Mouse (Mus musculus) intestine, embryonic 16.5 days (tissue): ENCODE measurements at regions not wholly inside any gene's neighbourhood (a gene's known extent, or its start where the extent isn't known, plus 50 kb on each side); places are given as distances from the start of the nearest gene placed in this dataset.

Source experiments
- ATAC-seq: fragments of 200-750 bp; cut with Nextera tagmentation; 2 replicates; pipeline ENCODE4 v1.8.0; 2017; ENCODE audit warnings: moderate TSS enrichment, moderate library complexity
- H3K27ac ChIP-seq: fragments of 300-500 bp; sonication (generic); 2 replicates; pipeline ENCODE4 v1.5.1; 2014; ENCODE audit warnings: mild to moderate bottlenecking, low read length
- H3K27me3 ChIP-seq: fragments of 300-500 bp; sonication (generic); replicated peaks from 2 replicates; pipeline ENCODE4 v1.6.1; 2014; ENCODE audit warnings: low read length, control low read depth, mixed read lengths; ENCODE audit not compliant: control insufficient read depth, insufficient read depth
- H3K36me3 ChIP-seq: fragments of 300-500 bp; sonication (generic); 2 replicates; pipeline ENCODE4 v1.6.1; 2014; ENCODE audit warnings: low read length, control low read depth; ENCODE audit not compliant: control insufficient read depth, insufficient read depth
- H3K4me1 ChIP-seq: fragments of 300-500 bp; sonication (generic); 2 replicates; pipeline ENCODE4 v1.6.1; 2014; ENCODE audit warnings: low read length, control low read depth, mixed read lengths; ENCODE audit not compliant: control insufficient read depth, insufficient read depth
- H3K4me2 ChIP-seq: fragments of 300-500 bp; sonication (generic); 2 replicates; pipeline ENCODE4 v1.6.1; 2014; ENCODE audit warnings: low read depth, low read length, control low read depth
- H3K4me3 ChIP-seq: fragments of 300-500 bp; sonication (generic); 2 replicates; pipeline ENCODE4 v1.5.1; 2014; ENCODE audit warnings: mild to moderate bottlenecking, low read length
- H3K9ac ChIP-seq: fragments of 300-500 bp; sonication (generic); 2 replicates; pipeline ENCODE4 v1.6.1; 2014; ENCODE audit warnings: low read depth, low read length
- H3K9me3 ChIP-seq: fragments of 300-500 bp; sonication (generic); 2 replicates; pipeline ENCODE4 v1.6.1; 2016; ENCODE audit warnings: low read length, control low read depth; ENCODE audit not compliant: control insufficient read depth
- WGBS: fragments of 180-500 bp; shearing (Covaris S2); extraction: QIAGEN DNeasy Blood & Tissue Kit; methylation state at CpG from one replicate; pipeline ENCODE4 v1.1.7; 2014; 5-methylcytosine and 5-hydroxymethylcytosine counted together

- Histone ChIP-seq H3K4me3 (no peak overlapping the region), H3K27ac (no peak overlapping the region), H3K9ac (no peak overlapping the region), H3K36me3 (no peaks in the 10 kb centered on the region), H3K27me3 (no peaks in the 10 kb centered on the region), H3K4me2 (no peak overlapping the region), H3K4me1 (no peaks in the 10 kb centered on the region), H3K9me3 (no peaks in the 10 kb centered on the region)
- no peak for ATAC-seq
- WGBS: 78% methylated on average over 2 of the region's 2 CpGs
Measured at GRCm38 (mm10) chr13:102275296-102275695, 418.1 kb upstream of the Cd180 start.

GRCm38 (mm10) chr13:102276885-102277284 lies 416.5 kb upstream of the Cd180 start:
- Histone ChIP-seq H3K36me3 (no peaks in the 10 kb centered on the region), H3K9ac (no peak overlapping the region)
- ATAC-seq: no peak

GRCm38 (mm10) chr13:102280198-102280597 lies 413.2 kb upstream of the Cd180 start:
- WGBS: 95% methylated on average over 3 of the region's 3 CpGs

More at GRCm38 (mm10) chr13:102276885-102277284, 416.5 kb upstream of the Cd180 start:
- no peaks in the 10 kb centered on the region for H3K9me3 ChIP-seq
- no peaks in the 10 kb centered on the region for H3K27me3 ChIP-seq
- no peaks in the 10 kb centered on the region for H3K4me1 ChIP-seq
- H3K27ac ChIP-seq: no peak overlapping the region
- H3K4me2 ChIP-seq: no peak overlapping the region
- H3K4me3 ChIP-seq: no peak overlapping the region

GRCm38 (mm10) chr13:102294451-102294850 lies 398.9 kb upstream of the Cd180 start:
- ATAC-seq: no peak
- Histone ChIP-seq H3K4me2 (no peak overlapping the region), H3K4me1 (no peaks in the 10 kb centered on the region), H3K27me3 (no peaks in the 10 kb centered on the region), H3K36me3 (no peaks in the 10 kb centered on the region), H3K4me3 (no peak overlapping the region), H3K27ac (no peak overlapping the region), H3K9me3 (no peaks in the 10 kb centered on the region), H3K9ac (no peak overlapping the region)
- WGBS: 86% methylated on average over 2 of the region's 2 CpGs

More at GRCm38 (mm10) chr13:102280198-102280597, 413.2 kb upstream of the Cd180 start:
- no peaks in the 10 kb centered on the region for H3K27me3 ChIP-seq
- ATAC-seq: no peak
- H3K4me2 ChIP-seq: no peak overlapping the region
- H3K9me3 ChIP-seq: no peaks in the 10 kb centered on the region
- no peaks in the 10 kb centered on the region for H3K36me3 ChIP-seq
- H3K4me3 ChIP-seq: no peak overlapping the region
- no peaks in the 10 kb centered on the region for H3K4me1 ChIP-seq
- H3K27ac ChIP-seq: no peak overlapping the region
- no peak overlapping the region for H3K9ac ChIP-seq

GRCm38 (mm10) chr13:102295079-102295478 lies 398.3 kb upstream of the Cd180 start:
- Histone ChIP-seq H3K36me3 (no peaks in the 10 kb centered on the region), H3K27ac (no peak overlapping the region), H3K27me3 (no peaks in the 10 kb centered on the region), H3K4me1 (no peaks in the 10 kb centered on the region), H3K9ac (no peak overlapping the region), H3K9me3 (no peaks in the 10 kb centered on the region), H3K4me3 (no peak overlapping the region), H3K4me2 (no peak overlapping the region)
- ATAC-seq: no peak
- 83% methylated on average over 11 of the region's 11 CpGs for WGBS

- no peaks in the 10 kb centered on the region for H3K27me3 ChIP-seq
- no peaks in the 10 kb centered on the region for H3K9me3 ChIP-seq
- no peak overlapping the region for H3K9ac ChIP-seq
- no peak overlapping the region for H3K4me3 ChIP-seq
- no peak overlapping the region for H3K27ac ChIP-seq
- H3K4me2 ChIP-seq: no peak overlapping the region
- ATAC-seq: no peak
- H3K4me1 ChIP-seq: no peaks in the 10 kb centered on the region
- WGBS: 55% methylated on average over 2 of the region's 2 CpGs
- no peaks in the 10 kb centered on the region for H3K36me3 ChIP-seq
Measured at GRCm38 (mm10) chr13:102307983-102308382, 385.4 kb upstream of the Cd180 start.

GRCm38 (mm10) chr13:102312096-102312495 lies 381.3 kb upstream of the Cd180 start:
- no peaks in the 10 kb centered on the region for H3K36me3 ChIP-seq

GRCm38 (mm10) chr13:102315921-102316692 lies 377.3 kb upstream of the Cd180 start:
- ATAC-seq: no peak
- H3K27me3 ChIP-seq: no peaks in the 10 kb centered on the region
- no peak overlapping the region for H3K4me3 ChIP-seq
- H3K4me2 ChIP-seq: no peak overlapping the region
- 62% methylated on average over 3 of the region's 3 CpGs for WGBS
- no peaks in the 10 kb centered on the region for H3K4me1 ChIP-seq
- no peak overlapping the region for H3K9ac ChIP-seq
- no peaks in the 10 kb centered on the region for H3K36me3 ChIP-seq
- no peak overlapping the region for H3K27ac ChIP-seq
- no peaks in the 10 kb centered on the region for H3K9me3 ChIP-seq

More at GRCm38 (mm10) chr13:102312096-102312495, 381.3 kb upstream of the Cd180 start:
- Histone ChIP-seq H3K4me2 (no peak overlapping the region), H3K27me3 (no peaks in the 10 kb centered on the region), H3K9ac (no peak overlapping the region), H3K4me1 (no peaks in the 10 kb centered on the region), H3K27ac (no peak overlapping the region), H3K4me3 (no peak overlapping the region), H3K9me3 (no peaks in the 10 kb centered on the region)
- ATAC-seq: no peak
- 17% methylated on average over 3 of the region's 3 CpGs for WGBS

GRCm38 (mm10) chr13:102318891-102319404 lies 374.4 kb upstream of the Cd180 start:
- no peak overlapping the region for H3K27ac ChIP-seq
- 80% methylated on average over 4 of the region's 4 CpGs for WGBS
- ATAC-seq: no peak
- no peaks in the 10 kb centered on the region for H3K9me3 ChIP-seq
- H3K4me2 ChIP-seq: no peak overlapping the region
- no peaks in the 10 kb centered on the region for H3K27me3 ChIP-seq
- H3K36me3 ChIP-seq: no peaks in the 10 kb centered on the region
- H3K4me1 ChIP-seq: no peaks in the 10 kb centered on the region
- no peak overlapping the region for H3K9ac ChIP-seq
- H3K4me3 ChIP-seq: no peak overlapping the region
